Mouse (Mus musculus): Measurements from ENCODE around the gene Tmem184b.

Gene Tmem184b

GRCm38 (mm10) chr15:79402836-79403762 is at the start of gene Tmem184b:
Tmem184b (minus strand) TSS chr15:79403569.
- DNase-seq (ENCODE audit: extremely low read depth, low read depth, low spot score): no peak

GRCm38 (mm10) chr15:79448041-79448440 is 44.7 kb upstream of the Tmem184b start:
- no peak for DNase-seq (ENCODE audit: extremely low read depth, low read depth, low spot score)

GRCm38 (mm10) chr15:79445786-79446654 is 42.7 kb upstream of the Tmem184b start:
- no peak for DNase-seq (ENCODE audit: extremely low read depth, low read depth, low spot score)

- no peak for DNase-seq (ENCODE audit: extremely low read depth, low read depth, low spot score)
These were observed 40.6 kb upstream of the Tmem184b start for GRCm38 (mm10) chr15:79443856-79444410.

- DNase-seq (ENCODE audit: extremely low read depth, low read depth, low spot score): no peak
These were observed 39.7 kb upstream of the Tmem184b start for GRCm38 (mm10) chr15:79442961-79443518.

GRCm38 (mm10) chr15:79442257-79442611 is 38.9 kb upstream of the Tmem184b start:
- DNase-seq (ENCODE audit: extremely low read depth, low read depth, low spot score): no peak

- DNase-seq (ENCODE audit: extremely low read depth, low read depth, low spot score): no peak
These were observed 38.2 kb upstream of the Tmem184b start for GRCm38 (mm10) chr15:79441331-79442256.

- no peak for DNase-seq (ENCODE audit: extremely low read depth, low read depth, low spot score)
These were observed 37.4 kb upstream of the Tmem184b start for GRCm38 (mm10) chr15:79440651-79441330.

- DNase-seq (ENCODE audit: extremely low read depth, low read depth, low spot score): no peak
These were observed 36.9 kb upstream of the Tmem184b start for GRCm38 (mm10) chr15:79440223-79440622.

- DNase-seq (ENCODE audit: extremely low read depth, low read depth, low spot score): no peak
These were observed 36.0 kb upstream of the Tmem184b start for GRCm38 (mm10) chr15:79439386-79439785.

GRCm38 (mm10) chr15:79438816-79439215 is 35.4 kb upstream of the Tmem184b start:
- no peak for DNase-seq (ENCODE audit: extremely low read depth, low read depth, low spot score)

- no peak for DNase-seq (ENCODE audit: extremely low read depth, low read depth, low spot score)
These were observed 34.9 kb upstream of the Tmem184b start for GRCm38 (mm10) chr15:79438209-79438810.

GRCm38 (mm10) chr15:79437541-79438208 is 34.3 kb upstream of the Tmem184b start:
- DNase-seq (ENCODE audit: extremely low read depth, low read depth, low spot score): no peak

- DNase-seq (ENCODE audit: extremely low read depth, low read depth, low spot score): no peak
These were observed 33.1 kb upstream of the Tmem184b start for GRCm38 (mm10) chr15:79436481-79436921.

- no peak for DNase-seq (ENCODE audit: extremely low read depth, low read depth, low spot score)
These were observed 31.9 kb upstream of the Tmem184b start for GRCm38 (mm10) chr15:79435191-79435671.

- DNase-seq (ENCODE audit: extremely low read depth, low read depth, low spot score): no peak
These were observed 29.5 kb upstream of the Tmem184b start for GRCm38 (mm10) chr15:79432892-79433291.

GRCm38 (mm10) chr15:79432328-79432727 is 29.0 kb upstream of the Tmem184b start:
- no peak for DNase-seq (ENCODE audit: extremely low read depth, low read depth, low spot score)

GRCm38 (mm10) chr15:79431925-79432324 is 28.6 kb upstream of the Tmem184b start:
- no peak for DNase-seq (ENCODE audit: extremely low read depth, low read depth, low spot score)

All from fat pad, adult 2 months (tissue).